Mouse (Mus musculus) brain, embryonic 14.5 days (tissue): Measurements from ENCODE around the gene Slc29a4. TPM values are rescaled to one million over a fixed set of nuclear protein-coding genes. Genes with fewer than 3 reads are reported as not detected.

Source experiments
- DNase-seq: peaks from one replicate; pipeline ENCODE4 v3.0.0-alpha.2; 2011; ENCODE audit warnings: low read depth
- CTCF ChIP-seq: fragments of 200-500 bp; IDR thresholded peaks from 2 replicates; pipeline ENCODE4 v1.5.1; 2012; ENCODE audit warnings: inconsistent platforms, mild to moderate bottlenecking, moderate library complexity, borderline replicate concordance; ENCODE audit not compliant: insufficient read depth, insufficient read length; ENCODE audit errors: extremely low read depth
- POLR2A ChIP-seq: fragments of 200-500 bp; IDR thresholded peaks from 2 replicates; pipeline ENCODE4 v1.6.1; 2012; ENCODE audit warnings: mild to moderate bottlenecking, inconsistent platforms, borderline replicate concordance; ENCODE audit not compliant: poor library complexity, insufficient read depth, insufficient read length, severe bottlenecking; ENCODE audit errors: extremely low read depth
- polyA plus RNA-seq: library from polyadenylated mRNA; depleted of rRNA; stranded (reverse); fragments of >200 nt; gene quantifications from 2 replicates; pipeline ENCODE4 v1.2.3, GENCODE M21; 2012

The Slc29a4 gene
- polyA plus RNA-seq, 1 experiment = 122 TPM

DNA sequence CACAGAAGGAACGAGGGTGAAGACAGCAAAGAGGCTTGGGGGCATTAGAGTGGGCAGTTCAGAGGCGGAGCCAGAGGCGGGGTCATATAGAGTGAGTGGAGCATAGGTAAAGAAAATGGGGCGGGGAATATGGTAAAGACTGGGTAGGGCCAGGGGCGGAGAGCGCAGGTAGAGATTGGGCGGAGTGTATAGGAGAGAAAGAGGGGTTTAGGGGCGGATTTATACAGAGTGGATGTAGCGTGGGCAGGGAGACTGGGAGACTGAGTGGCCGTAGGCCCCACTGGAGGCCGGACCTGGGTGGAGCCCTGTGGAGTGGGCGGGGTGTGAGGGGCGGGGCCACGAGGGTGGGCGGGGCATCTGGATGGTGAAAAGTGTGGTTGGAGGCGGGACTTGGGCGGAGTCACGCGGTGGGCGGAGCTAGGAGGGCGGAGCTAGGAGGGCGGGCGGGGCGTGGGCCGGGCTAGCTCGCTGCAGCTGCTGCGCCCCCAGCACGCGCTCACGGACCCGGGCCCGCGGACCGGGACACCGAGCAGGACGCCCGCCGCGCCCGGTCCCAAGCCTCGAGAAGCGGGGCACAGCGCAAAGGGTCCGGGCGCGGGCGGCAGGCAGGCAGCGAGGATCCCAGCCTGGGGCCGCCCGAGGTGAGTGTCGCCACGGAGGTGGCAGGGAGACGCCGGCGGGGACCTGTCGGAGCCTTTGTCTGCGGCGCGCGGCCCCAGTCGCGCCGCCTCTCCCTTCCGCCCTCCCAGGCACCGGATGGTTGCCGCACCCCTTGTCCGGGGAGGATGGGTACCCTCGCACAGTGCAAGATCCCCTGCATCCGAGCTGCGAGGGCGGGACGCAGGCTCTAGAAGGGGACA lies 9.6 kb downstream of the Slc29a4 start:
- peak; percentile 91 for DNase-seq
- TF ChIP-seq CTCF = no peak
- TF ChIP-seq POLR2A = peak; percentile 88

DNA sequence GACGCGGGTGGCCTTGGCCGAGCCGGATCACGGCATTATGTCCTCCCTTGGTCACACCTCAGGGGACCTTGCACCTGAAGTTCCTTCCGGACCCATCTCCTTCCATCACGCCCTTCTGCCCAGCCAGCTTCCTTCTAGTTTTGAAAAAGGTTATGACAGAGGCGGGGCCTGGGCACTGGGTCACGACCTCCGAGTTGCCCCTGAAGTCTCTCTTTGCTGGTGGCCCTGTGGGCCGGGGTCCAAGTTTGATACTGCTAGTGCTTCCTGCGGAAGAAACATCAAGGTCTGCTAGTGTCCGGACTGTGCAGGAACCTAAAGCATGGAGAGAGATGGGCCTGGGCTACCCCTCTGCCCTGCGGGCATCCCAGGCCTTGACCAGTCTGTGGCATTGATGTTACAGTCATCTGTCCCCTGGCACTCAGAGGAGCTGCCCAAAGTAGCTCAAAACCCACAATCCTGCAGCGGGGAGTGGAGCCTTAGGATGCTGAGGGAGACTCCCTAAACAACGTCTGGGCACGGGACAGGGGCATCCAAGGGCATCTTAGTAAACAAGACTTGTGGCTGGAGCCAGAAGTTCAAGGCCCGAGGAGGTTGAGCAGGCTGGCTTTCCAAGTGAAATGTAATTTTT lies 10.3 kb downstream of the Slc29a4 start:
- no peak for DNase-seq
- TF ChIP-seq CTCF (no peak), POLR2A (no peak)

DNA sequence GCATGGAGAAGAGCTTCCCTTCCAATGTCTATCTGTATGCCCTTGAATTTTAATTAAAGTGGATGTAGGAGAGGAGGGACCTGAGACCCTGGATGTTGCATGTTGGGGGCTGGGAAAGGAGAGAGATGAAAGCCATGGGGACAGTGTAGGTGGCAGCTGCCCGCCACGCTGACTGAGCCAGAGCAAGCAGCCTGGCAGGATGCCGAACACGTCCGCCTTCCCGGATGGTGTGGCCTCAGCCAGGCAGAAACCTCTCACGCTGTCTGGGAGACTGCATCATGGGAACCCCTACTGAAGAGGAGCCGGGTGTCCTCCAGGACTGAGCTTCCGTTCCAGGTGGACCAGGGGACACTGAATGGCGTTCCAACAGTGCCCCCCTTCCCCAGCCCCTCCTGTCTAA lies 11.3 kb downstream of the Slc29a4 start:
- TF ChIP-seq POLR2A (no peak), CTCF (no peak)
- DNase-seq = peak; percentile 65

DNA sequence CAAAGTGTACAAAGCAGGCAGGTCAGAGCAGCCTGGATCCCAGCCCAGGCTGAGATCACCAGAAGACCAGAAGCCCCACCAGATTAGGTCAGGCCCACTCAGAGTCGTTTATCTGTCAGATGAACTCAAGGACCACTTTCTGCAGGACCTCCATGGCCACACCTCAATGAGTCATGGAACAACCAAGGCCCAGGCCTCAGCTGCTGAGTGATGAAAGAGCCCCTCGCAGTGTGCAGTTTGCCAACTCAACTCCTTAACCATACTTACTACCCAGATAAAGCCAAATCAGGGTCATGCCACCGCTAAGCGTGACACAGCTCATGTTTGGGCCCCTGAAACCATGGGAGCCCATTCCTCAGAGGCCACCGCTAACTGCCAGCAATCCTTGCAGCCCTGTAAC lies 15.4 kb downstream of the Slc29a4 start:
- no peak for TF ChIP-seq POLR2A
- TF ChIP-seq CTCF = no peak
- DNase-seq = no peak

DNA sequence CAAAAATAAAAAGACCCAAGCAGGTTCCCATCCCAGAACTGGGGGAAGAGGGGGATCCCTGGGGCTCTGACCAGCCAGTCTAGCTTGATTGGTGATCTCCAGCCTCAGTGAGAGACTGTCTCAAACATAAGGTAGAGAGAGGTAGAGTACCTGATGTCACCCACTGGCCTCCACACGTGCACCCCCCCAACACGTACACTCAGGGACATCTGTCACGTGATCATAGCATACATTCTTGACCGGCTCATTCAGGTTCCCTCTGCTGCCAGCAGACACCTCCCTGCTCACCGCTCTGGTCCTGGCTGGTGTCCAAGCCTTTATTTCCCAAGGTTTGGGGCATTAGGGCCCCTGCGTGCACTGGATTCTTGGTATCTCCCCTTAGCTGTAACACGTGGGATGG lies 17.1 kb downstream of the Slc29a4 start:
- no peak for TF ChIP-seq CTCF
- TF ChIP-seq POLR2A = no peak

GRCm38 (mm10) chr5:142712373-142712772 lies 20.1 kb downstream of the Slc29a4 start:
- TF ChIP-seq POLR2A (no peak), CTCF (peak; percentile 35; the same call in 1 of the 2 replicates)
- no peak for DNase-seq

More for the DNA sequence above, 17.1 kb downstream of the Slc29a4 start:
- no peak for DNase-seq

GRCm38 (mm10) chr5:142713966-142714365 lies 21.7 kb downstream of the Slc29a4 start:
- TF ChIP-seq CTCF (no peak), POLR2A (no peak)
- DNase-seq = no peak

DNA sequence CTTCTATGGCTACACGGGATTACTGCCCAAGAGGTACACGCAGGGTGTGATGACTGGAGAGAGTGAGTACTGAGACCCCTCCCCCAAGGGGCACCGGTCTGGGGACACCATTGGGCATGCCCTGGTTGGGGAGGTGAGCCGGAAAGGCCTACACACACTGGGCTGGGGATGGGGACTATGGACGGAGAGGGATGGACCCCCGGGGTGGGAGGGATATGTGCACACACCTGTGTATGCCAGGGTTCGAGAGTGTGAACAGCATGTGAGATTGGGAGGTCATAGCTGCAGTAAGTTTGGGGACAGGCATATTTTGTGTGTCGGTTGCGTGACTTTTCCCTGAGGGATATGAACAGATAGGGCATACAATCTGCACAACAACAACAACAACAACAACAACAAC lies 22.7 kb downstream of the Slc29a4 start:
- DNase-seq = no peak
- TF ChIP-seq POLR2A (no peak), CTCF (no peak)

GRCm38 (mm10) chr5:142716056-142716455 lies 23.7 kb downstream of the Slc29a4 start:
- no peak for DNase-seq
- TF ChIP-seq CTCF = no peak
- TF ChIP-seq POLR2A = no peak

DNA sequence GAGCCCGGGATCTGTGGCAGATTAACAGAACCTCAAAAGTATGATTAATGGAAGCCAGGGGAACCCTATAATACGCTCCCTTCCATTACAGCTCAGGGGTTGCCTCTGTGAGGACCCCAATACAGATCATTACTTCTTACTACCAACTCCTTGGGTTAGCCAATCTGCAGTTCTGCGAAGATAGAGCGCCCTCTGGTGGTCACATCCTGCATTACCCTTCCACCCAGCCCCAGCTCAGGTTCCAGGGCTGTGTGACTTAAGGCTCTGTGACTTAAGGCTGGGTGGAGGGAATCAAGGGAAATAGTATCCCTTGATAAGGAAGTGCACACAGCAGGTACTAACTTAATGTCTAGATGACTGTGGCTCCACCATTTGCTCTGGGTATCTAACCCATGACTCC lies 25.7 kb downstream of the Slc29a4 start:
- TF ChIP-seq POLR2A (no peak), CTCF (peak; percentile 95)
- DNase-seq = peak; percentile 82

GRCm38 (mm10) chr5:142718486-142718885 lies 26.2 kb downstream of the Slc29a4 start:
- DNase-seq = no peak
- TF ChIP-seq CTCF (no peak), POLR2A (no peak)
